Mouse (Mus musculus) bone marrow, adult 2 months (tissue): ENCODE results near the gene Hnrnpf. TPM values are rescaled to one million over a fixed set of nuclear protein-coding genes. Genes with fewer than 3 reads are reported as not detected.

ENCODE experiments used
- H3K27ac ChIP-seq: fragments of 200-500 bp; 2 replicates; pipeline ENCODE4 v1.5.1; 2012; ENCODE audit warnings: low read depth, mild to moderate bottlenecking, control low read depth, inconsistent platforms, low read length; ENCODE audit not compliant: control insufficient read depth, poor library complexity, insufficient read depth
- H3K4me1 ChIP-seq: fragments of 200-500 bp; 2 replicates; pipeline ENCODE4 v1.6.1; 2011; ENCODE audit warnings: low read length; ENCODE audit not compliant: control insufficient read depth, insufficient read depth
- H3K4me3 ChIP-seq: fragments of 200-500 bp; replicated peaks from 2 replicates; pipeline ENCODE3; 2011; ENCODE audit warnings: mild to moderate bottlenecking, low read depth, low read length, control low read depth; ENCODE audit not compliant: control insufficient read depth
- CTCF ChIP-seq: fragments of 200-500 bp; IDR thresholded peaks from 2 replicates; pipeline ENCODE4 v1.5.1; 2011; ENCODE audit warnings: low read length, control low read depth; ENCODE audit not compliant: control insufficient read depth, insufficient read depth
- POLR2A ChIP-seq: fragments of 200-500 bp; IDR thresholded peaks from 2 replicates; pipeline ENCODE4 v1.6.1; 2011; ENCODE audit warnings: low read depth, mild to moderate bottlenecking, control low read depth, low read length, borderline replicate concordance; ENCODE audit not compliant: control insufficient read depth
- WGBS: fragments of 180-500 bp; shearing (Covaris S2); methylation state at CpG from one replicate; pipeline ENCODE4 v1.1.7; 2018; 5-methylcytosine and 5-hydroxymethylcytosine counted together
- polyA plus RNA-seq: library from polyadenylated mRNA; stranded (reverse); fragments of >200 nt; gene quantifications from 2 replicates; pipeline ENCODE4 v1.2.4, GENCODE M21; 2011; ENCODE audit warnings: low replicate concordance; ENCODE audit not compliant: missing spikeins, insufficient read depth, insufficient read length

Hnrnpf gene
- polyA plus RNA-seq, 1 experiment, result 242 TPM

DNA sequence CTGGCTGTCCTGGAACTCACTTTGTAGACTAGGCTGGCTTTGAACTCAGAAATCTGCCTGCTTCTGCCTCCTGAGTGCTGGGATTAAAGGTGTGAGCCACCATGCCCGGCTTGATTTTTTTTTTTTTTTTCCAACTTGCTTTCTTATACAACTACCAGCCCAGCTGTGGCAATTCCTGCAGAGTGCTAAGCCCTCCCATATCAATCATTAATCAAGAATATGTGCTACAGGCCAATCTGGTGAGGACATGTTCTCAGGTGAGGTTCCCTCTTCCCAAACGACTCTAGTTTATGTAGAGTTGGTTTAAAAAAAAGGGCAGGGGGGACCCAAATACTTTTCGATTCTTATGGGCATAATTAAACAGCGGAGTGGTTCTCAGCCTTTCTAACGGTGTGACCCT lies 2.3 kb upstream of the Hnrnpf start:
- WGBS, result 79% methylated on average over 5 of the region's 5 CpGs
- no peak overlapping the region for H3K4me3 ChIP-seq
- H3K27ac ChIP-seq, result no peak overlapping the region
- no peak for TF ChIP-seq CTCF
- TF ChIP-seq POLR2A, result no peak
- peaks cover 3% of the 10 kb centered on the region; the same call in 1 of the 2 replicates for H3K4me1 ChIP-seq

DNA sequence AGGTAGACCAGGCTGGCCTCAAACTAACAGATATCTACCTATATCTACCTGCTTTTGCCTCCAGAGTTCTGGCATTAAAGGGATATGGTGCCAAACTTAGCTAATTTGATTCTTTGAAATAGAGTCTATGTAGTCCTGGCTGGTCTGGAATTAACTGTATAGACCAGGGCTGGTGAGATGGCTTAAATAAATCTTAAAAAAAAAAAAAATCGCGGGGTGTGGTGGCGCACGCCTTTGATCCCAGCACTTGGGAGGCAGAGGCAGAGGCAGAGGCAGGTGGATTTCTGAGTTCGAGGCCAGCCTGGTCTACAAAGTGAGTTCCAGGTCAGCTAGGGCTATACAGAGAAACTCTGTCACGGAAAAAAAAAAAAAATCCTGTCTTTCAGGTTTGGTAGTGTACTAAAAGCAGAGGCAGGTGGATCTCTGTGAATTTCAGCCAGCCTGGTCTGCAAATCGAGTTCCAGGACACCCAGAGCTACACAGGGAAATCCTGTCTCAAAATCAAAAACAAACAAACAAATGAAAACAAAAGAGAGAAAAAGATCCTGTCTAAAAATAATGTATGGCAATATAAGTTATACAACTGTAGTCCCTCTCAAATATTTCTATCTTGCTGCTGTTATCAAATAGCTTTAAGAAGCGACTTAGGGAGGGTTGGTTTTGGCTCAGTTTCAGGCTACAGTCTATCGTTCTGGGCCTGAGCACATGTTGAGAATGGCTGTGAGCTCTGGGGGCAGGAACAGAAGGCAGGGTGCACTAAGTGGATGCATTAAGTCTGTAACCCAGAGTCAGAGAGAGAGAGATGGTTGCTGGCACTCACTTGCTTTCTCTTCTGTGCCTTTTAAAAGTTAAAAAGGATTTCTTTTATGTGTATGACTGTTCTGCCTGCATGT lies 1.6 kb downstream of the Hnrnpf start:
- Histone ChIP-seq H3K4me3 (no peak overlapping the region), H3K4me1 (peaks cover 3% of the 10 kb centered on the region; the same call in 1 of the 2 replicates), H3K27ac (no peak overlapping the region)
- WGBS, result 58% methylated on average over 9 of the region's 9 CpGs
- TF ChIP-seq CTCF, result no peak
- TF ChIP-seq POLR2A, result no peak

DNA sequence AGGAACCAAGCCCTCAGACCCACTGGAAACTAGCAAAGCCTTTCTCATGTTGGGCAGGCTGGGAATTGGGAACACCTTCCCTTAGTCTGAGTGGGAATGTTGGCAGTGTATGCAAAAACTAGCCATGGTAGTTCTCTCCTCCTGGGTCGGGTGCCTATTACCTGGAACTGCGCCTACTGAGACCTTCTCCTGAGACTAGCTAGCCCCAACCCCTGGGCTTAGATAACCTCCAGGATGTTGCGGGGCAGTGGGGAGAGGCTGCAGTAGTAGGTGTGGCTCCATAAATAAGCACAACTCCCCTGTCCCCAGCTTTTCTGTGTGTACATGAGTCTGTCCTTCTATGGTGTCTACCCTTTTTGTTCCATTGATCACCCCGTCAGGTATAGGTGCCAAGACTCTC lies 2.4 kb downstream of the Hnrnpf start:
- Histone ChIP-seq H3K4me1 (peaks cover 3% of the 10 kb centered on the region; the same call in 1 of the 2 replicates), H3K27ac (no peak overlapping the region)
- 60% methylated on average over 4 of the region's 4 CpGs for WGBS

GRCm38 (mm10) chr6:117903836-117904235 lies 3.7 kb downstream of the Hnrnpf start:
- H3K27ac ChIP-seq, result no peak overlapping the region
- peaks cover 3% of the 10 kb centered on the region; the same call in 1 of the 2 replicates for H3K4me1 ChIP-seq
- WGBS, result 82% methylated on average over 3 of the region's 3 CpGs
- TF ChIP-seq POLR2A (no peak), CTCF (no peak)
- no peak overlapping the region for H3K4me3 ChIP-seq

More for the DNA sequence above, 2.4 kb downstream of the Hnrnpf start:
- TF ChIP-seq POLR2A (no peak), CTCF (no peak)
- H3K4me3 ChIP-seq, result no peak overlapping the region

- H3K4me1 ChIP-seq, result peaks cover 4% of the 10 kb centered on the region; the same call in 1 of the 2 replicates
- H3K27ac ChIP-seq, result peak overlapping the region; percentile 41; the same call in 1 of the 2 replicates
- no peak overlapping the region for H3K4me3 ChIP-seq
- TF ChIP-seq CTCF (no peak), POLR2A (no peak)
- 20% methylated on average over 4 of the region's 4 CpGs for WGBS
Measured at GRCm38 (mm10) chr6:117905260-117905930, 5.3 kb downstream of the Hnrnpf start.

DNA sequence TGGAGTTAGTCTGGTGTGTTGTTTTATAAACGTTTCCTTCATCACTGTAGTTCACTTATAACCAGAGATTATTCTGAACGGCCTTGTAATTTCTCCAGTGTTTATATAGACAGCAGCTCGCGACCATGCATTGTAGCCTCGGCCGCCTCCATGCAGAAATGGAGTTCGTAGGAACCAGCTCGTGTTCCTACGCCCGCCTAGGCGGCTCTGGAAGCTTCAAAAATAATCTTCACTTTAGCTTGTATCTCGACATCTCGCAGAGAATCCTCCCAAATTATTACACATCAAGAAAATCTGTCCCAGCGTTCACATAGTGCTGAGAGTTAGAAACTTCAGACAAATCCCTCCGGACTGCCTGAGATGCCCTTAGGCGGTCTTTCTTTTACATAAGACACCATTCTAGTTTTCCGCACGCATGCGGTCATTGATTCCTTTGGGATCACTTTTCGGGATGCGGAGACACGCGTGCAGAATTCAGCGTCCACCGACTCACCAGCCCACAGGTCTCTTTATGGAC lies 5.9 kb downstream of the Hnrnpf start:
- TF ChIP-seq POLR2A, result no peak
- TF ChIP-seq CTCF, result no peak
- H3K4me3 ChIP-seq, result peak overlapping the region; percentile 78
- under 1% methylated on average over 25 of the region's 25 CpGs for WGBS
- H3K27ac ChIP-seq, result peak overlapping the region; percentile 75
- peaks cover 1% of the 10 kb centered on the region; the same call in 1 of the 2 replicates for H3K4me1 ChIP-seq

- TF ChIP-seq POLR2A, result peak; percentile 85; the same call in 1 of the 2 replicates
- TF ChIP-seq CTCF, result no peak
- Histone ChIP-seq H3K4me3 (peak overlapping the region; percentile 90), H3K4me1 (peaks cover 1% of the 10 kb centered on the region; the same call in 1 of the 2 replicates), H3K27ac (peak overlapping the region; percentile 99)
- under 1% methylated on average over 67 of the region's 68 CpGs for WGBS
Measured at GRCm38 (mm10) chr6:117906590-117907271, 6.6 kb downstream of the Hnrnpf start.
